Mouse (Mus musculus) olfactory bulb, adult 2 months (tissue): ENCODE data around the gene Atp5g2.

Source experiments
- CTCF ChIP-seq: fragments of 200-500 bp; IDR thresholded peaks from 2 replicates; pipeline ENCODE4 v1.5.1; 2012; ENCODE audit warnings: low read depth, mild to moderate bottlenecking, low read length, moderate library complexity; ENCODE audit not compliant: insufficient read depth
- POLR2A ChIP-seq: fragments of 200-500 bp; IDR thresholded peaks from 2 replicates; pipeline ENCODE4 v1.6.1; 2012; ENCODE audit warnings: mild to moderate bottlenecking, low read depth, low read length, moderate library complexity; ENCODE audit not compliant: insufficient read depth

- no peak for TF ChIP-seq CTCF
- TF ChIP-seq POLR2A, result no peak
These were observed 44.0 kb upstream of the Atp5g2 start for GRCm38 (mm10) chr15:102716132-102716531.
